ENCODE assay signal across 16 mouse cellular contexts in the genomic region with DNA sequence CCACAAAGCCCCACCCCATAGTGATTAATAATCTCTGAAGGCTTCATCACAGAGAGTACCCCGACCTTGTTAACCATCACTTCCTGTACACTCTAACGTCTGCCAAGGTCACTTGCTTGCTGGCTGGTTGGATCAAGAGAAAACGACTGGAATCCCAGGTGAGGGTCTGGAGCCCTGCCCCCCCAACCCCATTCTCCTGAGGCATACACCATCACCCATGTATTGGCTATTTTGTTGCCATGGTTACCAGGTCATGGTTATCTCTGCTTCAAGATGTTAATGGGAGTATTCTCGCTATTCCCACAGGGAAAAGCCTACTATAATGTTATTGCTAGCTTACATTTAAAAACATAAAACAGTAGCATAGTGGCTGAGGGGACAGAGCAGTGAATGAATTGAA. TPM values are rescaled to one million over a fixed set of nuclear protein-coding genes. Genes with fewer than 3 reads are reported as not detected.
"Had no signal": no experiment of that assay in that cellular context is flagged by ENCODE, and none has a peak within 500 bp of the region (broad histone marks: within the 10 kb centered on the region; RNA-seq: fewer than 3 reads in every experiment).

No protein-coding gene starts in this region.

- H3K9ac ChIP-seq: liver, embryonic 15.5 days; neural tube, embryonic 15.5 days had no signal

- ATAC-seq: lung, postnatal 0 days had no signal

- H3K27me3 ChIP-seq: neural tube, embryonic 15.5 days had no signal

- DNase-seq: kidney, adult 18-20 months; kidney, postnatal 10 days; kidney, postnatal 4 days; lung, adult 2 months; lung, postnatal 36 days; right cerebral cortex, adult 18-20 months; right cerebral cortex, postnatal 25 days; thymus, postnatal 36 days had no signal

- H3K36me3 ChIP-seq: limb, embryonic 10.5 days; liver, embryonic 15.5 days; neural tube, embryonic 15.5 days had no signal

- H3K4me1 ChIP-seq: limb, embryonic 10.5 days; liver, embryonic 15.5 days; neural tube, embryonic 15.5 days had no signal

- H3K4me2 ChIP-seq: liver, embryonic 11.5 days; liver, embryonic 15.5 days; neural tube, embryonic 15.5 days had no signal

- H3K9me3 ChIP-seq: limb, embryonic 10.5 days; liver, embryonic 15.5 days; neural tube, embryonic 15.5 days had no signal

- H3K27ac ChIP-seq: limb, embryonic 10.5 days; liver, embryonic 15.5 days; neural tube, embryonic 15.5 days had no signal

- H3K4me3 ChIP-seq: limb, embryonic 10.5 days; liver, embryonic 15.5 days; neural tube, embryonic 15.5 days had no signal

RNA-seq across cellular contexts. Expression of a gene that starts 48.8 kb away (rescaled TPM):
- total RNA-seq: megakaryocyte progenitor cell, adult 5-6 weeks had no signal
- polyA plus RNA-seq: kidney, embryonic 14.5 days; limb, embryonic 10.5 days; lung, adult 2 months; lung, postnatal 0 days; small intestine, adult 2 months had no signal
